Mouse (Mus musculus): Measurements from ENCODE around the gene Atg2a.

DNA sequence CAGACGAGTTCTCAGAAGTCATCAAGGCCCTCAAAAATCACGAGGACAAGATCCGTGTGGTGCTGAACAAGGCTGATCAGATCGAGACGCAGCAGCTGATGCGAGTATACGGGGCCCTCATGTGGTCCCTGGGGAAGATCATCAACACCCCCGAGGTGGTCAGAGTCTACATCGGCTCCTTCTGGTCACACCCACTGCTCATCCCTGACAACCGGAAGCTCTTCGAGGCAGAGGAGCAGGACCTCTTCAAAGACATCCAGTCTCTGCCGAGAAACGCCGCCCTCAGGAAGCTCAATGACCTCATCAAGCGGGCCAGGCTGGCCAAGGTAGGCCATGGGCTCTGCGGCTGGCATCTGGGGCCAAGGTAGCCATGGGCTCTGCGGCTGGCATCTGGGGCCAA lies 52.8 kb downstream of the Atg2a start:
- TF ChIP-seq CTCF (IDR thresholded peaks at IDR 0.05; ENCODE audit: low read depth, low read length) = no peak
- TF ChIP-seq POLR2A (IDR thresholded peaks at IDR 0.05; ENCODE audit: borderline replicate concordance, low read depth, low read length) = no peak
